Mouse (Mus musculus) kidney, embryonic 16.5 days (tissue): ENCODE data around the gene Limk2. TPM values are rescaled to one million over a fixed set of nuclear protein-coding genes. Genes with fewer than 3 reads are reported as not detected.

Experiments used
- ATAC-seq: fragments of 200-750 bp; cut with Nextera tagmentation; 2 replicates; pipeline ENCODE4 v1.8.0; 2017; ENCODE audit warnings: moderate TSS enrichment; ENCODE audit not compliant: low FRiP score, low TSS enrichment
- H3K27ac ChIP-seq: fragments of 300-500 bp; sonication (generic); 2 replicates; pipeline ENCODE4 v1.5.1; 2014; ENCODE audit warnings: low read length
- H3K27me3 ChIP-seq: fragments of 300-500 bp; sonication (generic); 2 replicates; pipeline ENCODE4 v1.6.1; 2014; ENCODE audit warnings: low read length, control low read depth, mixed read lengths; ENCODE audit not compliant: insufficient read depth
- H3K36me3 ChIP-seq: fragments of 300-500 bp; sonication (generic); 2 replicates; pipeline ENCODE4 v1.6.1; 2014; ENCODE audit warnings: low read length, control low read depth, mixed read lengths; ENCODE audit not compliant: insufficient read depth
- H3K4me1 ChIP-seq: fragments of 300-500 bp; sonication (generic); 2 replicates; pipeline ENCODE4 v1.6.1; 2014; ENCODE audit warnings: low read length, control low read depth, mixed read lengths; ENCODE audit not compliant: insufficient read depth
- H3K4me2 ChIP-seq: fragments of 300-500 bp; sonication (generic); replicated peaks from 2 replicates; pipeline ENCODE4 v1.6.1; 2014; ENCODE audit warnings: low read depth, low read length
- H3K4me3 ChIP-seq: fragments of 300-500 bp; sonication (generic); 2 replicates; pipeline ENCODE4 v1.5.1; 2014; ENCODE audit warnings: mild to moderate bottlenecking, low read length
- H3K9ac ChIP-seq: fragments of 300-500 bp; sonication (generic); replicated peaks from 2 replicates; pipeline ENCODE4 v1.6.1; 2014; ENCODE audit warnings: low read length
- H3K9me3 ChIP-seq: fragments of 300-500 bp; sonication (generic); 2 replicates; pipeline ENCODE4 v1.6.1; 2016; ENCODE audit warnings: low read length, control low read depth
- WGBS: fragments of 180-500 bp; shearing (Covaris S2); extraction: QIAGEN DNeasy Blood & Tissue Kit; methylation state at CpG from one replicate; pipeline ENCODE4 v1.1.7; 2014; 5-methylcytosine and 5-hydroxymethylcytosine counted together
- polyA plus RNA-seq: library from polyadenylated mRNA; unstranded; fragments of >200 nt; fragmentation: Nextera tagmentation; extraction: Ambion mirVana; gene quantifications from 2 replicates; pipeline ENCODE4 v1.2.1, GENCODE M21; 2015

The Limk2 gene
- polyA plus RNA-seq, 1 experiment from 2014 or later: 45.8 TPM

DNA sequence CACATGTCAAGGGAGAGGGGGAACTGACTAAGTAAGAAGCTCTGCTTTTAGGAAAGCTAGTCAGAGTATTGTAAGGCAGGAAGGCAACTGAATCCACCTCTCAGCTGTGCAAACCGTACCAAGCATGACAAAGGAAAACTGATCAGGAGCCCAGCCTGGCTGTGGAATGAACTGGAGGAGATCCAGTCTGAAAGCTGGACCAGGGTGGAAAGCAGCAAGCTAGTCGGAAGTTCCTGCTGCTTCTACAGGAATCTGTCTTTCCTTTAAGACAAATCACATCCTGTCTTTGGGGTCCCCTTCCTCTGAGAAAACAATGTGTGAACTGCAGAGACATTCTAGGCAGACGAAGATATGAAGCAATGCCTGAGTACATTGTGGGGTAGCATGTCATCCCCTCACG, 9.8 kb upstream of the Limk2 start:
- Histone ChIP-seq H3K4me1 (no peaks in the 10 kb centered on the region), H3K4me3 (no peak overlapping the region), H3K27ac (peak overlapping the region; percentile 73; the same call in 1 of the 2 replicates), H3K9ac (no peak overlapping the region), H3K36me3 (peaks cover 40% of the 10 kb centered on the region), H3K4me2 (no peak overlapping the region), H3K27me3 (no peaks in the 10 kb centered on the region), H3K9me3 (no peaks in the 10 kb centered on the region)
- peak; percentile 19; the same call in 1 of the 2 replicates for ATAC-seq
- 51% methylated on average over 4 of the region's 4 CpGs for WGBS

DNA sequence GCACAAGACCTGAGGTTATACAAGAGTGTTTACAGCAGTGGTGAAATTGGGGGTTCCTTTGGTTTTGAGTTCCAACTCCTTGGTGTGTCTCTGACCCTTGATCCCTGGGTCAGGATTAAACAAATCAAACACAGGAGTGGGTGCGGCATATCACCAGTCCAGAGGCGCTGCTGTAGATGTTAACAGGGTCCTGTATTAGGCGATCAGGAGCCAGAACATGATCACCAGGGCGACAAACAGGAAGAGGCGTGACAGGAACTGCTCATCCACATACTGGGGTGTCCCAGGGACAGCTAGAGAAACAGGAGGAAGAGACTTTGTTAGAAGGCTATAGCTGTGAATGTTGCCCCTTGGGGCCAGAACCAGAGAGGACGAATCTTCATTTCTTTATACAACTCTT, 8.8 kb upstream of the Limk2 start:
- peaks cover 34% of the 10 kb centered on the region for H3K36me3 ChIP-seq
- H3K4me1 ChIP-seq: no peaks in the 10 kb centered on the region
- 81% methylated on average over 6 of the region's 6 CpGs for WGBS
- H3K4me2 ChIP-seq: no peak overlapping the region
- H3K4me3 ChIP-seq: no peak overlapping the region
- ATAC-seq: no peak
- H3K27ac ChIP-seq: no peak overlapping the region
- H3K9ac ChIP-seq: no peak overlapping the region
- H3K27me3 ChIP-seq: no peaks in the 10 kb centered on the region
- H3K9me3 ChIP-seq: no peaks in the 10 kb centered on the region

- Histone ChIP-seq H3K27me3 (no peaks in the 10 kb centered on the region), H3K27ac (no peak overlapping the region), H3K4me1 (no peaks in the 10 kb centered on the region), H3K36me3 (peaks cover 34% of the 10 kb centered on the region), H3K9ac (no peak overlapping the region), H3K9me3 (no peaks in the 10 kb centered on the region), H3K4me2 (no peak overlapping the region), H3K4me3 (no peak overlapping the region)
- WGBS: 76% methylated on average over 3 of the region's 3 CpGs
- no peak for ATAC-seq
Observed at GRCm38 (mm10) chr11:3416399-3416798, 7.4 kb upstream of the Limk2 start.

GRCm38 (mm10) chr11:3412111-3412510, 3.1 kb upstream of the Limk2 start:
- H3K9me3 ChIP-seq: no peaks in the 10 kb centered on the region
- H3K27me3 ChIP-seq: no peaks in the 10 kb centered on the region
- no peak overlapping the region for H3K27ac ChIP-seq
- no peak for ATAC-seq
- WGBS: 83% methylated on average over 3 of the region's 3 CpGs
- H3K9ac ChIP-seq: no peak overlapping the region
- H3K4me3 ChIP-seq: no peak overlapping the region
- peaks cover 16% of the 10 kb centered on the region for H3K36me3 ChIP-seq
- H3K4me1 ChIP-seq: peaks cover 17% of the 10 kb centered on the region
- no peak overlapping the region for H3K4me2 ChIP-seq

DNA sequence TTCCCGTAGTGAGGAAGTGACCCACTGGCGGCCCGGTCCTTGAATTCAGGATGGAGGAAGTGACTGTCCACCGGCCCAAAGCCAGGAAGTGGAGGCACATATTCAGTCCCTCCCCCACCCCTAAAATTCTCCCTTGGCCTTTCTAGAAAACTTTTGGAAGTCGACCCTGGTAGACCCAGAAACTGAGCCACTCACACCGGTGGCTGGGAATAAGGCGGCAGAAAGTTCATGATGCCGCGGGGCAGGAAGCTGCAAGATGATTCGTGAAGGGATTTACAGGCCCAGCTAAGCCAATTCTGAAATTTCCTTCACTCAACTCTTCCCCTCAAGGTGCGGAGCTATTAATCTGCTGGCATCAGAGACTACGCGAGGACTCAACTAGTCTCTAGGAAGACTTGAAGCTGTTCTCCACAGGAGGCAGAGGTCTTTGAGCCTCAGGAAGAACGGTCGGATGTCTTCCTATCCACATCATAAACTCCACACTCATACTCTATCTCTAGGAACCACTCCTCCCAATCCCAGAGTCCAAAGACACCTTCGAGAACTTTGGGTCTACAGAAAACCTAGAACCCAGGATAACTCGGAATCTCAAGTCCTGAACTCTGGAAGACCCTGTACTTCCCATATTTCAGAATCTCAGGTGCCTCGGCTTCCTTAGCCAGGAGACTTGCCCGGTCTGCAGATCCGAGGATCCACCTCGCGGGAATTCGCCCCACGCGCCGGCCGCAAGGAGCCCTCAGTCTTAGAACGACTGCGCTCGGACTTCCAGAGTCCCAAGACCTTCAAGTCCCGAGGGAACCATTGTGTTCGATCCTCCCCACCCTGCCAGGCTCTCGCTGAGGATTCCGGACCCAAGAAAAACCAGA, 625 bp downstream of the Limk2 start:
- WGBS: 3% methylated on average over 34 of the region's 34 CpGs
- Histone ChIP-seq H3K4me2 (peak overlapping the region; percentile 85), H3K4me3 (peak overlapping the region; percentile 81), H3K36me3 (no peaks in the 10 kb centered on the region), H3K9ac (peak overlapping the region; percentile 84), H3K27ac (peak overlapping the region; percentile 74), H3K4me1 (peaks cover 17% of the 10 kb centered on the region), H3K27me3 (no peaks in the 10 kb centered on the region), H3K9me3 (no peaks in the 10 kb centered on the region)
- peak; percentile 57 for ATAC-seq

- ATAC-seq: no peak
- WGBS: 87% methylated on average over 7 of the region's 7 CpGs
- Histone ChIP-seq H3K4me3 (no peak overlapping the region), H3K27ac (no peak overlapping the region), H3K36me3 (no peaks in the 10 kb centered on the region), H3K9ac (no peak overlapping the region), H3K27me3 (no peaks in the 10 kb centered on the region), H3K4me1 (peaks cover 17% of the 10 kb centered on the region), H3K9me3 (no peaks in the 10 kb centered on the region), H3K4me2 (no peak overlapping the region)
Observed at GRCm38 (mm10) chr11:3404287-3405047, 4.5 kb downstream of the Limk2 start.

GRCm38 (mm10) chr11:3403024-3403423, 6.0 kb downstream of the Limk2 start:
- H3K9ac ChIP-seq: no peak overlapping the region
- H3K27ac ChIP-seq: no peak overlapping the region
- no peak overlapping the region for H3K4me3 ChIP-seq
- ATAC-seq: peak; percentile 49; the same call in 1 of the 2 replicates
- WGBS: 83% methylated on average over 3 of the region's 3 CpGs
- no peaks in the 10 kb centered on the region for H3K9me3 ChIP-seq
- no peak overlapping the region for H3K4me2 ChIP-seq
- no peaks in the 10 kb centered on the region for H3K36me3 ChIP-seq
- H3K27me3 ChIP-seq: no peaks in the 10 kb centered on the region
- peaks cover 9% of the 10 kb centered on the region for H3K4me1 ChIP-seq

GRCm38 (mm10) chr11:3398318-3398717, 10.7 kb downstream of the Limk2 start:
- Histone ChIP-seq H3K27ac (no peak overlapping the region), H3K4me3 (no peak overlapping the region), H3K4me2 (no peak overlapping the region), H3K9me3 (no peaks in the 10 kb centered on the region), H3K36me3 (no peaks in the 10 kb centered on the region; the same call in 1 of the 2 replicates), H3K9ac (no peak overlapping the region), H3K4me1 (no peaks in the 10 kb centered on the region), H3K27me3 (no peaks in the 10 kb centered on the region)
- no peak for ATAC-seq
- 35% methylated on average over 1 of the region's 1 CpGs for WGBS

- H3K27me3 ChIP-seq: no peaks in the 10 kb centered on the region
- H3K4me2 ChIP-seq: no peak overlapping the region
- 55% methylated on average over 8 of the region's 8 CpGs for WGBS
- H3K9ac ChIP-seq: no peak overlapping the region
- H3K9me3 ChIP-seq: no peaks in the 10 kb centered on the region
- H3K27ac ChIP-seq: no peak overlapping the region
- no peak overlapping the region for H3K4me3 ChIP-seq
- no peaks in the 10 kb centered on the region; the same call in 1 of the 2 replicates for H3K36me3 ChIP-seq
- H3K4me1 ChIP-seq: no peaks in the 10 kb centered on the region
- no peak for ATAC-seq
Observed at GRCm38 (mm10) chr11:3396562-3396961, 12.4 kb downstream of the Limk2 start.

DNA sequence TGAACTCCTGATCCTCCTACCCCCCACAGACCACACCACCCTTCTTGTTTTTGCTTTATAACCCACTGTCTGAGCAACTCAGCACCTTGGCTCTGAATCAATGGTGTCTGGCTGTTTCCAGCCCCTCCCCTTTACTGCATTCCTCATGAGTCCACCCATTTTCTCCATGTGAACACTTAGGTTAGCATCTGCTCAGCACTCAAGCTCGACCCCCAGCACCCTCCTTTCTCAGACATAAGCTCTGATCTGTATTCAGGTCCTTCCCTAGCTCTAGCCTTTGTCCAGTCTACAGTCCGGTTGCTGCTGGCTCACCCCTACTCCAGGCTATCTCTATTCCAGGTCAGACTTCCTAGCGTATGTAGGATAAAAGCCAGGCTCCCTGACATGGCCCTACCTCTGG, 12.9 kb downstream of the Limk2 start:
- no peak overlapping the region for H3K27ac ChIP-seq
- no peak overlapping the region for H3K4me2 ChIP-seq
- H3K9ac ChIP-seq: no peak overlapping the region
- H3K4me1 ChIP-seq: no peaks in the 10 kb centered on the region
- no peak overlapping the region for H3K4me3 ChIP-seq
- no peaks in the 10 kb centered on the region for H3K27me3 ChIP-seq
- peaks cover 3% of the 10 kb centered on the region; the same call in 1 of the 2 replicates for H3K36me3 ChIP-seq
- no peak; the same call in 1 of the 2 replicates for ATAC-seq
- 70% methylated on average over 3 of the region's 3 CpGs for WGBS
- no peaks in the 10 kb centered on the region for H3K9me3 ChIP-seq
